Mouse (Mus musculus) embryo, embryonic 11 days (tissue): ENCODE data around the gene Dusp3.

ENCODE experiments used
- DNase-seq: peaks from one replicate; pipeline ENCODE4 v3.0.0-alpha.2; 2015

Gene Dusp3

GRCm38 (mm10) chr11:101973496-101973895 lies 13.3 kb downstream of the Dusp3 start:
- no peak for DNase-seq

- DNase-seq, result no peak
Observed at GRCm38 (mm10) chr11:101972651-101973050, 14.2 kb downstream of the Dusp3 start.

- no peak for DNase-seq
Observed at GRCm38 (mm10) chr11:101972097-101972496, 14.7 kb downstream of the Dusp3 start.

- no peak for DNase-seq
Observed at GRCm38 (mm10) chr11:101971410-101971809, 15.4 kb downstream of the Dusp3 start.

- no peak for DNase-seq
Observed at GRCm38 (mm10) chr11:101969835-101970234, 17.0 kb downstream of the Dusp3 start.

- DNase-seq, result peak; percentile 92
Observed at GRCm38 (mm10) chr11:101968791-101969190, 18.0 kb downstream of the Dusp3 start.

GRCm38 (mm10) chr11:101968311-101968710 lies 18.5 kb downstream of the Dusp3 start:
- DNase-seq, result peak; percentile 39

GRCm38 (mm10) chr11:101966965-101967614 lies 19.7 kb downstream of the Dusp3 start, which contains the start of gene Sost:
TSS of gene Sost (minus strand) at chr11:101967015.
- no peak for DNase-seq

- no peak for DNase-seq
Observed at GRCm38 (mm10) chr11:101965553-101965952, 21.3 kb downstream of the Dusp3 start.

GRCm38 (mm10) chr11:101964647-101965046 lies 22.2 kb downstream of the Dusp3 start:
- no peak for DNase-seq

- peak; percentile 77 for DNase-seq
Observed at GRCm38 (mm10) chr11:101963473-101964291, 23.1 kb downstream of the Dusp3 start.

GRCm38 (mm10) chr11:101963043-101963442 lies 23.8 kb downstream of the Dusp3 start:
- DNase-seq, result no peak

- DNase-seq, result no peak
Observed at GRCm38 (mm10) chr11:101957476-101957875, 29.3 kb downstream of the Dusp3 start.

- DNase-seq, result no peak
Observed at GRCm38 (mm10) chr11:101953441-101953840, 33.4 kb downstream of the Dusp3 start.

GRCm38 (mm10) chr11:101952541-101953341 lies 34.1 kb downstream of the Dusp3 start:
- DNase-seq, result peak; percentile 63

- no peak for DNase-seq
Observed at GRCm38 (mm10) chr11:101950021-101950420, 36.8 kb downstream of the Dusp3 start.

GRCm38 (mm10) chr11:101946525-101946924 lies 40.3 kb downstream of the Dusp3 start:
- peak; percentile 74 for DNase-seq

GRCm38 (mm10) chr11:101943055-101943454 lies 43.8 kb downstream of the Dusp3 start:
- DNase-seq, result no peak

- peak; percentile 73 for DNase-seq
Observed at GRCm38 (mm10) chr11:101937108-101937507, 49.7 kb downstream of the Dusp3 start.

- DNase-seq, result peak; percentile 38
Observed at GRCm38 (mm10) chr11:101936421-101936820, 50.4 kb downstream of the Dusp3 start.

- no peak for DNase-seq
Observed at GRCm38 (mm10) chr11:101935743-101936142, 51.1 kb downstream of the Dusp3 start.

GRCm38 (mm10) chr11:101931978-101932377 lies 54.8 kb downstream of the Dusp3 start:
- DNase-seq, result no peak
